Mouse (Mus musculus): ENCODE data around the gene Pik3r4.

- TF ChIP-seq CTCF (conservative IDR thresholded peaks at IDR 0.05; ENCODE audit: insufficient read depth, insufficient read length, low read depth, low read length): no peak
- no peak for TF ChIP-seq POLR2A (IDR thresholded peaks at IDR 0.05; ENCODE audit: low read depth, low read length)
These were observed 8.8 kb upstream of the Pik3r4 start for GRCm38 (mm10) chr9:105633961-105634360.

All from kidney, adult 2 months (tissue).